Mouse (Mus musculus) erythroblast, embryonic 14.5 days (primary cell): ENCODE results near the gene Pxylp1.

Experiments
- GATA1 ChIP-seq: IDR thresholded peaks from 2 replicates; pipeline ENCODE4 v1.6.1; 2012; ENCODE audit warnings: low read length, inconsistent platforms, mixed read lengths
- TAL1 ChIP-seq: IDR thresholded peaks from 3 replicates; pipeline ENCODE4 v1.6.1; 2012; ENCODE audit warnings: low read length, inconsistent platforms, mixed read lengths

DNA sequence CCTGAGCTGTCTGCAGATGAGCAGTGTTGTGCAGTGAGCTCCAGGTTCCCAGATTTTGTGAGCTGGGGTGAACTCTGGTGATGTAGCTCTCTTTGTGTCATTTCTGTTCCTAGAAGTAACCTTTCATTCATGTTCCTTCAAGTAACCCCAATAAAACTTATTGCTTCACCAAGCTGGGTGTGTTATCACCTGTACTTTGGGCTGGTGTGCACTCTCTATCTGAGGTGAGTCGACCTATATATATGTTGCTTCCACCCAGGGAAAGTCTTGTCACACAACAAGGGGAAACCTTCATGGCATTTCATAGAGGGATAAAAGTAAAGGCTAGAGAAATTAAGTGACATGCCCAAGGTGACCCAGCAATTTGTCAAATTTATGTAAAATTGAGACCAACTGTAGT is 17.0 kb upstream of the Pxylp1 start:
- TF ChIP-seq GATA1 (no peak), TAL1 (no peak)
